Comparison of ENCODE assay signal across 12 mouse cellular contexts in the genomic region with DNA sequence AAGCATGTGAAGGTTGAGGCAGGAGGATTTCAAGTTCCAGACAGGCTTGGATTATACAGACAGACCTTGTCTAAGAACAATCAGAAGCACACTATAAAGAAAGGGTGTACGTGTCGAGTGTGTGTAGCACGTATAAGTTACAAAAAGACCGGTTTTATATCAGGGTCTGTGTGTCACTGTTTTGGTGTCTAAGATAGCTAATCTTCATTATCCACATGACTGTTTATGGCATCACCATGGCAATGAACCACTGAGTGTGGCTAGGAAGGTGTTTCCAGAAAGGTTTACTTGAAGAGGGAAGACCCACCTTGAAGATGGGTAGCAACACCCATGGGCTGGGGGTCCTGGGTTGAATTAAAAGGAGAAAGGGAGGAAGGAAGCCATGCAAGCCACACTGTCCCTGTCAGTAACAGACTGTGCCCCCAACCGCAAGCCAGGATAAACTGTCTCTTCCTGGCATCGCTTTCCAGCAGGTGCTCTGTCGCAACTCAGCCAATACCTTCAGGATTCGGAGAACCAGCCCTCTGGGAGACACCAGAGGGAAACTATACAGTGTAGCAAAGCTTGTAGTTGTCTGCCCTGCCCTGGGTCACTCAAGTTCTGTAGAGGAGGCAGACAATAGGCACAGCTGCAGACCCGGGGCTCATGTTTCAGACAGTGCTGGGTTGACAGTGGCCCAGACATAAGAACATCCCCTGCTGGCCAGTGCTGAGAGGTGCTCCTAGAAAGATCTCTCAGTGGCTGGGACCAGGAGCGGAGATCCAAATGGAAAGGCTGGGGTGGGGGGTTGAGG. TPM values are rescaled to one million over a fixed set of nuclear protein-coding genes. Genes with fewer than 3 reads are reported as not detected.
DNase-seq lines count a peak whose midpoint lies in the region; ATAC-seq and TF ChIP-seq lines count a peak whose summit lies in the region.
"Had no signal": no experiment of that assay in that cellular context is flagged by ENCODE, and none has a peak within 500 bp of the region (broad histone marks: within the 10 kb centered on the region; RNA-seq: fewer than 3 reads in every experiment).

No protein-coding gene starts in this region.

- no peaks in the 10 kb centered on the region for H3K9me3 ChIP-seq in hindbrain, embryonic 12.5 days (replicated peaks)
- no peaks in the 10 kb centered on the region for H3K9me3 ChIP-seq in hindbrain, embryonic 16.5 days (ENCODE audit: control insufficient read depth, low read length)
- H3K9me3 ChIP-seq: hindbrain, embryonic 15.5 days had no signal

- H3K27ac ChIP-seq in hindbrain, embryonic 12.5 days, result no peak overlapping the region
- H3K27ac ChIP-seq in hindbrain, embryonic 16.5 days (ENCODE audit: low read depth, low read length), result no peak overlapping the region
- H3K27ac ChIP-seq in thymus, adult 2 months (ENCODE audit: control insufficient read depth, insufficient read depth, low read length), result no peak overlapping the region
- H3K27ac ChIP-seq: hindbrain, embryonic 15.5 days had no signal

- peak; percentile 50; the same call in 1 of the 2 replicates for ATAC-seq in hindbrain, embryonic 12.5 days (ENCODE audit: low FRiP score)
- ATAC-seq in hindbrain, embryonic 16.5 days, result no peak
- ATAC-seq: Patski had no signal

- peaks cover 16% of the 10 kb centered on the region for H3K27me3 ChIP-seq in hindbrain, embryonic 12.5 days
- peaks cover 2% of the 10 kb centered on the region for H3K27me3 ChIP-seq in hindbrain, embryonic 16.5 days (replicated peaks; ENCODE audit: control insufficient read depth, insufficient read depth, low read length)
- no peaks in the 10 kb centered on the region for H3K27me3 ChIP-seq in thymus, adult 2 months (ENCODE audit: control insufficient read depth, insufficient read depth, low read length)
- H3K27me3 ChIP-seq: Patski had no signal

- no peak overlapping the region for H3K4me3 ChIP-seq in hindbrain, embryonic 12.5 days
- H3K4me3 ChIP-seq in hindbrain, embryonic 16.5 days (ENCODE audit: low read length), result no peak overlapping the region
- H3K4me3 ChIP-seq in thymus, adult 2 months (ENCODE audit: control insufficient read depth, insufficient read depth, low read length), result no peak overlapping the region
- H3K4me3 ChIP-seq: hindbrain, embryonic 15.5 days had no signal

- peaks cover 9% of the 10 kb centered on the region for H3K4me1 ChIP-seq in hindbrain, embryonic 12.5 days
- no peaks in the 10 kb centered on the region for H3K4me1 ChIP-seq in hindbrain, embryonic 16.5 days (ENCODE audit: control insufficient read depth, insufficient read depth, low read depth, low read length)
- peaks cover 87% of the 10 kb centered on the region for H3K4me1 ChIP-seq in thymus, adult 2 months (replicated peaks; ENCODE audit: control insufficient read depth, insufficient read depth, low read length)
- H3K4me1 ChIP-seq: hindbrain, embryonic 15.5 days had no signal

- no peak for TF ChIP-seq POLR2A in thymus, adult 2 months (IDR thresholded peaks at IDR 0.05; ENCODE audit: control insufficient read depth, extremely low read depth, insufficient read depth, low read length, poor library complexity)

- H3K4me2 ChIP-seq in hindbrain, embryonic 12.5 days (replicated peaks), result no peak overlapping the region
- no peak overlapping the region for H3K4me2 ChIP-seq in hindbrain, embryonic 16.5 days (ENCODE audit: low read length)
- H3K4me2 ChIP-seq: hindbrain, embryonic 15.5 days had no signal

- WGBS in hindbrain, embryonic 12.5 days, result 67% methylated on average over 10 of the region's 10 CpGs
- WGBS in hindbrain, embryonic 16.5 days, result 68% methylated on average over 10 of the region's 10 CpGs
- 38% methylated on average over 10 of the region's 10 CpGs for WGBS in thymus, adult 2 months

- no peak for TF ChIP-seq CTCF in thymus, adult 2 months (IDR thresholded peaks at IDR 0.05; ENCODE audit: borderline replicate concordance, control insufficient read depth, extremely low read depth, insufficient read depth, low read length, poor library complexity)

- H3K36me3 ChIP-seq in hindbrain, embryonic 12.5 days, result no peaks in the 10 kb centered on the region
- no peaks in the 10 kb centered on the region for H3K36me3 ChIP-seq in hindbrain, embryonic 16.5 days (ENCODE audit: control insufficient read depth, insufficient read depth, low read length)
- no peaks in the 10 kb centered on the region for H3K36me3 ChIP-seq in thymus, adult 2 months (ENCODE audit: control insufficient read depth, insufficient read depth, low read length)
- H3K36me3 ChIP-seq: hindbrain, embryonic 15.5 days had no signal

- H3K9ac ChIP-seq in hindbrain, embryonic 12.5 days, result no peak overlapping the region
- H3K9ac ChIP-seq in hindbrain, embryonic 16.5 days (ENCODE audit: low read depth, low read length), result no peak overlapping the region
- H3K9ac ChIP-seq: hindbrain, embryonic 15.5 days had no signal

- peak; percentile 33 for DNase-seq in thymus, postnatal 14 days
- DNase-seq in thymus, adult 2 months, result no peak
- DNase-seq in induced T-regulatory cell, adult 2 months (ENCODE audit: low read depth), result peak; percentile 36
- DNase-seq in retina, postnatal 1 day, result peak; percentile 51
- no peak for DNase-seq in heart, adult 9 months (ENCODE audit: low spot score in 2 of 2)
- DNase-seq in kidney, adult 9 months, result no peak
- DNase-seq: cerebellum, adult 8-10 months; lung, postnatal 14 days had no signal

RNA-seq across cellular contexts. Expression of gene Syne3, which starts 7.1 kb away (rescaled TPM):
- polyA plus RNA-seq in hindbrain, embryonic 12.5 days (2016; fragmentation: Nextera tagmentation; extraction: Ambion mirVana), result 0.21 and 0.47 TPM in 2 replicates
- polyA plus RNA-seq in hindbrain, embryonic 16.5 days (2015; fragmentation: Nextera tagmentation; extraction: Ambion mirVana), result 0.38 and 0.60 TPM in 2 replicates
- polyA plus RNA-seq in thymus, adult 2 months (2012; rRNA removed), result 16.4 and 20.1 TPM in 2 replicates

RNA-seq across cellular contexts. Expression of gene Glrx5, which starts 30.0 kb away (rescaled TPM):
- polyA plus RNA-seq in hindbrain, embryonic 12.5 days (2016; fragmentation: Nextera tagmentation; extraction: Ambion mirVana), result 149 and 157 TPM in 2 replicates
- polyA plus RNA-seq in hindbrain, embryonic 16.5 days (2015; fragmentation: Nextera tagmentation; extraction: Ambion mirVana), result 168 and 179 TPM in 2 replicates
- polyA plus RNA-seq in thymus, adult 2 months (2012; rRNA removed), result 66.6 and 68.4 TPM in 2 replicates

Comparison
In these comparisons a context has a peak if more than half of its experiments do, and no peak if none do; other contexts are left out.
1. DNase-seq: peak in thymus, postnatal 14 days (single experiment), induced T-regulatory cell, adult 2 months (single experiment) and retina, postnatal 1 day (single experiment); none in thymus, adult 2 months (single experiment), heart, adult 9 months (0 of 2) and kidney, adult 9 months (single experiment).
2. RNA of gene Syne3, which starts 7.1 kb away (polyA plus RNA-seq): 16.4 to 20.1 TPM in thymus, adult 2 months; 0.38 to 0.60 TPM in hindbrain, embryonic 16.5 days and 0.21 to 0.47 TPM in hindbrain, embryonic 12.5 days; every median in the first group is over 10 times any median in the second.